ENCODE assay signal across 17 mouse cellular contexts in genomic region chr11:60265271-60265985, GRCm38 (mm10). TPM values are rescaled to one million over a fixed set of nuclear protein-coding genes. Genes with fewer than 3 reads are reported as not detected.
DNase-seq lines count a peak whose midpoint lies in the region; ATAC-seq and TF ChIP-seq lines count a peak whose summit lies in the region.
"Had no signal": no experiment of that assay in that cellular context is flagged by ENCODE, and none has a peak within 500 bp of the region (broad histone marks: within the 10 kb centered on the region; RNA-seq: fewer than 3 reads in every experiment).

No protein-coding gene starts in this region.

- H3K9ac ChIP-seq in kidney, postnatal 0 days (ENCODE audit: low read depth, low read length) = no peak overlapping the region
- H3K9ac ChIP-seq in CH12.LX (ENCODE audit: insufficient read depth, low read depth) = no peak overlapping the region
- H3K9ac ChIP-seq: lung, embryonic 15.5 days had no signal

- no peak overlapping the region for H3K4me2 ChIP-seq in kidney, postnatal 0 days (ENCODE audit: low read length)
- H3K4me2 ChIP-seq in CH12.LX (ENCODE audit: insufficient read depth, low read depth, poor library complexity, severe bottlenecking) = no peak overlapping the region
- H3K4me2 ChIP-seq: lung, embryonic 15.5 days; midbrain, embryonic 11.5 days had no signal

- no peaks in the 10 kb centered on the region for H3K9me3 ChIP-seq in kidney, postnatal 0 days (replicated peaks; ENCODE audit: low read length)
- no peaks in the 10 kb centered on the region for H3K9me3 ChIP-seq in CH12.LX (replicated peaks; ENCODE audit: low read length)
- H3K9me3 ChIP-seq: lung, embryonic 15.5 days had no signal

- H3K36me3 ChIP-seq in kidney, postnatal 0 days (ENCODE audit: insufficient read depth, low read length) = peaks cover 12% of the 10 kb centered on the region; the same call in 1 of the 2 replicates
- H3K36me3 ChIP-seq in CH12.LX (replicated peaks in 1 of 2; ENCODE audit: control insufficient read depth in 1 of 2, insufficient read depth in 1 of 2, low read length in 1 of 2) = peaks cover 3 to 42% of the 10 kb centered on the region in 2 experiments
- peaks cover 22% of the 10 kb centered on the region for H3K36me3 ChIP-seq in small intestine, adult 2 months (ENCODE audit: control insufficient read depth, insufficient read depth, low read length)
- H3K36me3 ChIP-seq: lung, embryonic 15.5 days had no signal

- dilution Hi-C loops in CH12.LX (cut with MboI; ENCODE audit: extremely low pct_ligation_motif_present, extremely low pct_unique_long_range_greater_than_20kb, low sequenced_read_pairs) = no loop called here

- in situ Hi-C loops in CH12.LX (cut with MboI; ENCODE audit: low pct_ligation_motif_present, low pct_unique_long_range_greater_than_20kb, low sequenced_read_pairs) = no loop called here

- no peak for TF ChIP-seq POLR2A in CH12.LX (IDR thresholded peaks at IDR 0.05; ENCODE audit: low read depth, low read length)
- TF ChIP-seq POLR2A in small intestine, adult 2 months (IDR thresholded peaks at IDR 0.05; ENCODE audit: low read depth, low read length) = no peak

- no peak overlapping the region for H3K4me3 ChIP-seq in kidney, postnatal 0 days (replicated peaks; ENCODE audit: low read depth, low read length)
- H3K4me3 ChIP-seq in CH12.LX (replicated peaks in 1 of 3; ENCODE audit: low read depth in 2 of 3, low read length in 2 of 3, poor library complexity in 1 of 3) = no peak overlapping the region
- no peak overlapping the region for H3K4me3 ChIP-seq in small intestine, adult 2 months (ENCODE audit: low read depth, low read length)
- H3K4me3 ChIP-seq: lung, embryonic 15.5 days; myocyte had no signal

- peak; percentile 77 for DNase-seq in cerebellum, adult 9-10 months
- DNase-seq in kidney, postnatal 0 days (ENCODE audit: low spot score) = no peak
- no peak for DNase-seq in kidney, postnatal 10 days
- peak; percentile 16 for DNase-seq in CH12.LX (ENCODE audit: extremely low read depth)
- DNase-seq in adrenal gland, adult (ENCODE audit: inconsistent age in 2 of 2, low spot score in 1 of 2) = no peak
- no peak for DNase-seq in retina, embryonic 14.5 days (ENCODE audit: low spot score)
- DNase-seq: adrenal gland, adult 2 months; B cell, adult 2 months; heart, postnatal 14 days; kidney, adult 18-20 months; layer of hippocampus, postnatal 36 days; spleen, adult 18-20 months had no signal

- peak; percentile 31; the same call in 1 of the 2 replicates for TF ChIP-seq CTCF in kidney, postnatal 0 days (IDR thresholded peaks at IDR 0.05; ENCODE audit: low read depth)
- TF ChIP-seq CTCF in CH12.LX (conservative IDR thresholded peaks at IDR 0.05 in 1 of 2, IDR thresholded peaks at IDR 0.05 in 1 of 2; ENCODE audit: low read depth in 2 of 2, low read length in 2 of 2) = peak; percentile 13 to 59; a peak in 2 of 4 replicates
- peak; percentile 19; the same call in 1 of the 2 replicates for TF ChIP-seq CTCF in small intestine, adult 2 months (IDR thresholded peaks at IDR 0.05; ENCODE audit: extremely low read depth, insufficient read length, insufficient replicate concordance, low read depth, low read length)

- 85% methylated on average over 4 of the region's 4 CpGs for WGBS in kidney, postnatal 0 days
- WGBS in small intestine, adult 2 months = 68% methylated on average over 4 of the region's 4 CpGs

- H3K79me2 ChIP-seq in CH12.LX (replicated peaks; ENCODE audit: control insufficient read depth, extremely low read depth, insufficient read depth, poor library complexity, severe bottlenecking) = no peaks in the 10 kb centered on the region

- no peak overlapping the region for H3K27ac ChIP-seq in kidney, postnatal 0 days
- no peak overlapping the region for H3K27ac ChIP-seq in CH12.LX (ENCODE audit: insufficient read depth, low read depth)
- no peak overlapping the region for H3K27ac ChIP-seq in small intestine, adult 2 months (ENCODE audit: insufficient read depth, low read depth, low read length)
- H3K27ac ChIP-seq: lung, embryonic 15.5 days had no signal

- TF ChIP-seq RAD21 in CH12.LX (IDR thresholded peaks at IDR 0.05; ENCODE audit: low read depth, low read length) = peak; percentile 54

- no peak for ATAC-seq in cerebellum, adult (ENCODE audit: insufficient number of reproducible peaks, low FRiP score, low TSS enrichment)
- ATAC-seq in kidney, postnatal 0 days (replicated peaks; ENCODE audit: low FRiP score, low read depth) = no peak

- no peaks in the 10 kb centered on the region for H3K27me3 ChIP-seq in kidney, postnatal 0 days (ENCODE audit: insufficient read depth, low read length)
- no peaks in the 10 kb centered on the region for H3K27me3 ChIP-seq in CH12.LX (replicated peaks)
- H3K27me3 ChIP-seq in small intestine, adult 2 months (ENCODE audit: control insufficient read depth, insufficient read depth, low read length) = no peaks in the 10 kb centered on the region
- H3K27me3 ChIP-seq: lung, embryonic 15.5 days had no signal

- no peaks in the 10 kb centered on the region for H3K4me1 ChIP-seq in kidney, postnatal 0 days (replicated peaks; ENCODE audit: insufficient read depth, low read length)
- no peaks in the 10 kb centered on the region for H3K4me1 ChIP-seq in CH12.LX (ENCODE audit: control insufficient read depth in 1 of 2, insufficient read depth in 2 of 2)
- H3K4me1 ChIP-seq in small intestine, adult 2 months (ENCODE audit: control insufficient read depth, insufficient read depth, insufficient read length, low read length) = peaks cover 2% of the 10 kb centered on the region; the same call in 1 of the 2 replicates
- H3K4me1 ChIP-seq: lung, embryonic 15.5 days had no signal

- no peak for TF ChIP-seq EP300 in CH12.LX (IDR thresholded peaks at IDR 0.05; ENCODE audit: low read length)

TF ChIP-seq in CH12.LX, 34 proteins besides CTCF, POLR2A, EP300 and RAD21:
- no peak for TF ChIP-seq MXI1 (IDR thresholded peaks at IDR 0.05; ENCODE audit: low read depth, low read length)
- no peak for TF ChIP-seq ZNF384 (IDR thresholded peaks at IDR 0.05; ENCODE audit: low read depth, low read length)
- TF ChIP-seq SMC3 (IDR thresholded peaks at IDR 0.05; ENCODE audit: low read depth, low read length) = peak; percentile 53

RNA-seq across cellular contexts. Expression of gene Srebf1, which starts 43.0 kb away (rescaled TPM):
- polyA plus RNA-seq in kidney, postnatal 0 days (2015; fragmentation: Nextera tagmentation; extraction: Ambion mirVana) = 44.4 and 50.6 TPM in 2 replicates
- total RNA-seq in CH12.LX (2012; rRNA removed) (126 and 129 TPM in 2 replicates), CH12.LX (2014; rRNA removed) (68.7 and 69.8 TPM in 2 replicates)
- polyA plus RNA-seq in CH12.LX (2012; ENCODE audit: insufficient read length, low read depth) = 120 and 142 TPM in 2 replicates
- polyA plus RNA-seq in small intestine, adult 2 months (2012; rRNA removed) = 92.9 and 154 TPM in 2 replicates

Comparison
In these comparisons a context has a peak if more than half of its experiments do, and no peak if none do; other contexts are left out.
1. DNase-seq: peak in cerebellum, adult 9-10 months (single experiment) and CH12.LX (single experiment); none in kidney, postnatal 0 days (single experiment), kidney, postnatal 10 days (single experiment), adrenal gland, adult (0 of 2) and retina, embryonic 14.5 days (single experiment).
2. Peak in every context shown above with its lines, with median percentiles within 50 percentile points of each other: CTCF ChIP-seq.